Mouse (Mus musculus): Measurements from ENCODE around the gene Pusl1.
A peak's percentile ranks its signal among the peaks of the same experiment; 100 is the strongest.

The Pusl1 gene

DNA sequence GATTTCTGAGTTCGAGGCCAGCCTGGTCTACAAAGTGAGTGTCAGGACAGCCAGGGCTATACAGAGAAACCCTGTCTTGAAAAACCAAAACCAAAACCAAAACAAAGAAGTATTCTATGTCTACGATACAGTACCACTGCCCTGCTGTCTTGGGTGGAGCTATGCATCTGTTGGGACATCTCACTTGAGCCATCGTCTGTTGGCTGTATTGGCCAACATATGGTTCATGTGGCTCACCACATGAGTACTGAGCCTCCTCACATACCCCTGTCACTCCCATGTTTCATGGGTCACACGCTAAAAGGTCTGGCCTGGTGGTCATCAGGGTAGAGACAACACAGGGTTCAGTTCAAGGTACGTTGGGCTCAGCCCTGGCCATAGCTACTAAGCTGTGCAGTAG is 5.3 kb downstream of the Pusl1 start:
- DNase-seq, result no peak

DNA sequence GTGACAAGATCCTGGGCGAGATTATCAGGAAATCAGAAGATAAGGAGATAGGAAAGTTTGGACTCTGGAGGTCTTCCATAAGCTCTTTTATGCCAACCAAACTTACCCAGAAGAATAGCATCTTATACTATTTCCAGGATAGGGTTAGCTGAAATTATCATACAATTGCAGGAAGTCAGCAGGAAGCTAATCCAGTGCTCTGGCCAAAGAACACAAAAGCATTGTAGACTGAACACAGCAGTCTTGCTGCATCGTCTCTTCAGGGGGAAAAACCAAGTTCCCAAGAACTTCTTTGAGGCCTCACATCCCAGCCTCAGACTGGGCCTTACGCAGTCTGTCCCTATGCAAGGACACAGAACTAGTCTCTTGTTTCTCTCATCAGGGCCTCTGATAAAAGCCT is 8.0 kb downstream of the Pusl1 start:
- no peak for DNase-seq

DNA sequence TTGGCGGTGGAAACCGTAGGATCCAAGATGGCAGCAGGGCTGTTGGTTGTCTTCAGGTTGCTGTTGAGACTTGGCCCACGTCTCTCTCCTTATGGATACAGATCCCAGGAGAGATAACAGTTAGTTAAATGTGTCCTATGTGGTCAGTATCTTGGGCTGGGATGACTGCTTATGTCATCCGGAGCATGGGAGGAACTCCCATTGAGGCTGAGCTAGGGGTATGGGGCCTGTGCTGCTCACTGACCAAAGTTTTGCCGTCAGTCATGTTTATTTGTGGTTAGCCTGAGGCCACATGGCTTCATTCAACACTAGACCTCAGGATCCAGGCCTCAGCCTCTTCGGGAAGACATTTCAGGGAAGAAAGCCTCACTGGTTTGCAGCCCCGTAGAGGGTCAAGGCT is 20.2 kb downstream of the Pusl1 start:
- no peak for DNase-seq

DNA sequence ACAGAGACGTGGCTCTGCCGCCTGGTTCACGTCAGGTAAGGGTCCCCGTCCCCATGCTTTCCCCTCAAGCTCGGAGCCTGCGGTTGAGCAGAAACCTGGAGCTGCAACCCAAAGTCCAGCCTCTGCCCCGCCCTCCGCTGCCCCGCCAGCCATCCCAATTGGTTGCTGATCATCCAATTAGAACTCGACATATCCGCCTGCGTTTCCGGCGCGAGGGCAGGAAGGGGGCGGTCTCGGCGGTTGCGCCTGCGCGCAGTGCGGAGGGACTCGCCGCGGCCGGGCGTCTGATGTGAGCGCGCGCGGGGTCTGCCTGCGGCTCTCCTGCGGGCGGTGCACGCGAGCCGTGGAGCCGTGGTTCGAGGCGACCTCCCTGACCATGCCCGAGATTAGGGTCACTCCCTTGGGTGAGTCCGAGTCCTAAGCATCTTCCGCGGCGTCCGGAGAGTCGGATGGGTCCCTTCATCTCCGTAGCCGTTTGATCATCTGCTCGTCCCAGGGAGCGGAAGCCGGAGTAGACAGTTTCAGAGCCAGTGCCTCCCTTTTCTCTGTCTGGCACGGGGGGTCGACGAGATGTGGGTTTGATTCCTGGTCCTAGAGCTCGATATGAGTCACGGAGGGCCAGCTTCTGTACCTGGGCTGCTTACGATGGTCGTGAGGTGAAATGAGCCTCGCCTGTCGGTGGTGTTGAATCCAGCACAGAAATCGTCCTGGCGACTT is 22.1 kb downstream of the Pusl1 start, which contains the start of the genes Cptp and Ints11:
TSS of gene Cptp (minus strand) at position 124 of the 717 bp plus-strand sequence.
TSS of gene Ints11 (plus strand) at position 230 of the 717 bp plus-strand sequence.
- peak; percentile 96 to 98 for DNase-seq

DNA sequence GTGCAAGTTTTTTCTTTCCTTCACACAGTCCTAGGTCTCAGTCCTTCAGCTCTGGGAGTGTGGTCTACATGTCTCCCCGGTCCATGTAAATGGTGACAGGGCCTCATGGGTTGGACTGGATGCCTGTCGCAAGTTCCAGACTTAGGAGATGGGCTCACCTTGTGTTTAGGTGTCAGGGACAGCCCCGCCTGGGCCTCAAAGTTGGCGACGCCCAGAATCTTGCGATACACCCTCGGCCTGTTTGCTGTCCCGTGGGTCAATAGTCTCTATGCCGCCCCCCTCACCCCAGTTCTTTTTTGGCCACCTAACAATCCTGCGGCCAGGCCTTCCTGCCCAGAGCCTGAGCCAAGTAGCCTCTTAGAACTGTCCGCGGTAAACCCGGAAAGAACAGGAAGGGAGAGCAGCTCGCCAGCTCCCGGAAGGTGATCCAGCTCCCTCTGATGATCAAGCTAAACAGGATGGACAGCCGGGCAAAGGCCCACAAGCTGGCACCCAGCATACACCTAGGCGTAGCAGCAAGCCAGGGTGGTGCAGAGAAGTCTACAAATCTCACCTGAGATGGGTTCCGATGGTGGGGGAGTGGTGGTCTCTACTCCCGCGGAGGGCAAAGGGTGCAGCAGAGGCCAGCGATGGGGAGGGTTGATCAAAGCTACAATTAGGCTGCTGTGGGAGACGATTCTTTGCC is 22.8 kb downstream of the Pusl1 start:
- DNase-seq, result peak in 1 of 2 experiments; percentile 51

DNA sequence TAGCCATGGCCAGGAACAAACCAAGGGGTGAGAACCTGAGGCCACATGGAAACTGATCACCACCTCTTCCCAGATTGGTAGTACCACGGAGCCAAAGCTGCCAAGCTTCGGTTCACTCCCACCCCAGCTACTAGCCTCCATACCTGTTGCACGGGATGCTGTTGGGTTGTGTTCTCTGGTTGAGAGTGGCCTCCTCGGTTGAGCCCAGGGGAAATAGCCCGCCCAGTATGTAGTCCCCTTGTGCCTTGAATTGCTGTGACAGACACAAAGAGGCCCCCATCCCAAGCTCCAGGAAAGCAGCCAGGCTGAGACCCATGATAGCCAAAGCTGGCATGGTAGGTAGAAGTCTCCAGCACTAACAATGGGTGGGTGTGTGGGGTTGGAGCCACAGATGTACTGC is 28.6 kb downstream of the Pusl1 start, which contains the start of gene Tas1r3:
TSS of gene Tas1r3 (minus strand) at position 362 of the 400 bp plus-strand sequence.
- peak in 1 of 2 experiments; percentile 25 for DNase-seq

DNA sequence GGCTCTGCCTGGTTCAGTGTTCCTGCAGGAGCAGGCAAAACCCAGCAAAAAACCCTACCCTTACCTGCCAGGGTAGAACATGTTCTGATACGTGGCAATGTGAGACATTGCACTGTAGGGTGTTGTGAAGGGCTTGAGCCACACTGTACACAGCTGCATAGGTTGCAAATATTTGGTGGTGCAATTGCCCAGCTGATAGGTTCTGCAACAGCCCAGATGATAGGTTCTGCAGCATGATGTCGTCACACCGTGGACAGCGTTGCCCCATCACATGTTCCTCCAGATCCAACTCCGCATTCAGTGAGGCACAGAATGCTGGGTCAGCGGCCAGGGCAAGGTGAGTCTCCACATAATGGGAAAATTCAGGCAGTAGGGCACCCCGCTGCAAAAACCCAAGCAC is 29.8 kb downstream of the Pusl1 start:
- peak in 1 of 2 experiments; percentile 9 for DNase-seq

DNA sequence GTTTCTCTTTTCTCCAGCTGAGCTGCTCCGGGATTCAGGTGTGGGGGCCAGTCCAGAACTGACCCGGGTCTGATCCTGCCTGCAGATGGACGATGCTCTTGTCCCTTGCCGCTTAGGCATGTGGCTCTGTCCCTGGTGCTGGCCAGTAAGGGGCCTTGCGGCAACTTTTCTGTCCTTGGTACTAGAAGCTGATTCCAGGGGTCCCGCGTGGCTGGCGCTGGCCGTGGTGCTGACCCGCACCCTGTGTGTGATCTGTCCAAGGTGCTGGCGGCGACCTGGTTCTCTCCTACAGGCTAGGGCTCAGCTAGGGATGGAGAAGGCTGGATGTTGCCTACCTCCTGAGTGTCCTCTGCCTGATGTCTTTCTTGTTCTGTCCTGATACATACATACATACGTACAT is 32.3 kb downstream of the Pusl1 start:
- DNase-seq, result peak in 1 of 2 experiments; percentile 14

DNA sequence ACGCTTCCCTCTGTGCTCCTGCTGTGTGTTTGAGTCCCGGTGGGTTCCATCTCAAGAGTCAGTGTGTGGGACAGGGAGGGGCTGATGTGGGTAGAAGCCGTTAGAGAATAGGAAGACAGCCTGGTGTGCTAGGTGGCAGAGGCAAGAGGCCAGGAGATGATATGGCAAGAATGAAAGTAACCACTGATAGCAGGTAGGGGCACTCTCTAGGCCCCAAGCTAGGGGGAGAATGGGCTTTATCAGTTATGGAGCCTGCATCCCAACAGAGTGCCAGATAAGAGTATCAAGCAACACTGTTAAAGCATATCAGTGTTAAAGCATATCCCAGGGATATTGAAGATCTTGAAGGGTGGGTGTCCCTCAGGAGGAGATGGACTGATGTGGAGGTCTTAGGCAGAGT is 34.7 kb downstream of the Pusl1 start:
- no peak for DNase-seq

DNA sequence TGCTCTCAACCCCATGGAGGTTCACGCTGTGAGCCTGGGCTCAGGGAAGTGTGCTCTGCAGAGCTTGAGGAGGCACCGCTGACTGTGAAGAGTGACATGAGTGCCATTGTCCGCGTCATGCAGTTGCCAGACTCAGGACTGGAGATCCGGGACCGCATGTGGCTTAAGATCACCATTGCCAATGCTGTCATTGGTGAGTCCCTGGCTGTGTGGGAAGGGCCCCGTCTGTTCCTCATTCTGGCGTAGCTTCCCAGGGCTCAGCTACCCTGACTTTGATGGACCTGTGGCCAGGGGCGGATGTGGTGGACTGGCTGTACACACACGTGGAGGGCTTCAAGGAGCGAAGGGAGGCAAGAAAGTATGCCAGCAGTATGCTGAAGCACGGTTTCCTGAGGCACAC is 35.5 kb downstream of the Pusl1 start:
- peak; percentile 44 to 61 for DNase-seq

DNA sequence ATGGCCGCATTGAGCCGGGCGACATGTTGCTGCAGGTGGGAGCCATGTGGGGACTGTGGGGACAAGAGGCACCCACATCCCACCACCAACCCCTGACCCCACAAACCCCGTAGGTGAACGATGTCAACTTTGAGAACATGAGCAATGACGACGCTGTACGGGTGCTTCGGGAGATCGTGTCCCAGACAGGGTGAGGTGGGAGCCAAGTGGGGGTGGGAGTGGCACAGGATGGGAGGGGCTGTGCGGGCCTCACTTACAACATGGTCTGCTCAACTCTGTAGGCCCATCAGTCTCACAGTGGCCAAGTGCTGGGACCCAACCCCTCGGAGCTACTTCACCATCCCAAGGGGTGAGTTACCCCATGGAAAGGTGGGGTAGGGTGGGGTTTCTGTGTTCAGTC is 36.6 kb downstream of the Pusl1 start:
- DNase-seq, result peak; percentile 8 to 20

DNA sequence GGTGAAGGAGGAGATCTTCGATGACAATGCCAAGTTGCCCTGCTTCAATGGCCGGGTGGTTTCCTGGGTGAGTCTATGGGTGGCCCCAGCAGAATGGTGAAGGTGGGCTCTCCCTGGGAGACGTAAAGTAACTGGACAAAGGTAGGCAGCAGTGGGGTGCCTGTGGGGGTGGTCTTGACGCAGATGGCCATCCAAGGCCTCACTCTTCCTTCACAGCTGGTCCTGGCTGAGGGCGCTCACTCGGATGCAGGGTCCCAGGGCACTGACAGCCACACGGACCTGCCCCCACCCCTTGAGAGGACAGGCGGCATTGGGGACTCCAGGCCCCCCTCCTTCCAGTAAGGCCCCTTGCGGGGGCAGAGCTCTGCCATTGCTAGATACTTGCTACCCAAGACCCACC is 38.2 kb downstream of the Pusl1 start:
- peak in 1 of 2 experiments; percentile 12 for DNase-seq

DNA sequence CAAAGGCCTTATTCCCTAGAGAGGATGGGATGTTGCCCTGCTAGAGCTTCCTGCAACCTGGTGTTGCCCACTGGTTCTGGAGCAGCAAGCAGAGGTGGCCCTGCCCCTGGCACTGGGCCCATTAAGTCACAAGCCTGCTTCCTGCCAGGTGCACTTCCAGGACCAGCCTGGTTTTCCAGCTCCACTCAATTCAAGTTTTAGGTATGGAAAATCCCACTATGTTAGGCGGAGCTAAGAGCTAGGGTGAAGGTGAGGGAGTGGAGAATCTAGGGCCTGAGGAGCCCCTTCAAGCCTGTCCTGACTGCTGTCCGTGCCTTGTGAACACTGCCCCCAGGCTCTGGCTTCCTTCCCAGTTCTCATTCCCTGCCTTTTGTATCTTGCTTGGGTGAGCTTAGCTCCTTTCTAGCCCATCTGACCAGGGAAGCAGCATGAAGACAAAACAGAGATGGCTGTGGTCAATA is 39.6 kb downstream of the Pusl1 start:
- peak; percentile 64 to 73 for DNase-seq

DNA sequence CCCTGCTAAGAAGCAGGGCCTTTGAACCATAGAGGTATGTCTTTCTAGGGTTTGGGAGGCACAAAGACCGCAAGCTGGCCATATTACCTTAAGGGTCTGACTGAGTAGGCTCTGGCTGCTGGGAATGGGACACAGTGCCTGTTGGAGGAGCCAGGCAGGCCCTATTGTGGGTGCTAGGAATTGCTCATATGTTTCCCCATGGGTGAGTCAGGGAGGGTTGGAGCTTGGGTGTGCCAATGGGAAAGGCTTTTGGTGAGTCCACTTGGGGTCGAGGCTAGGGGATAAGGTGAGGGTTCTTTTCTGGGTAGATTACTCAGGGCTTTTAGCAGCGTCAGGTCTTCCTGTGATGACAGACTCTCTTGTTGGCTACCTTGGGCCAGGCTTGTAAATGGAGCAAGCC is 40.2 kb downstream of the Pusl1 start:
- DNase-seq, result peak in 1 of 2 experiments; percentile 16

DNA sequence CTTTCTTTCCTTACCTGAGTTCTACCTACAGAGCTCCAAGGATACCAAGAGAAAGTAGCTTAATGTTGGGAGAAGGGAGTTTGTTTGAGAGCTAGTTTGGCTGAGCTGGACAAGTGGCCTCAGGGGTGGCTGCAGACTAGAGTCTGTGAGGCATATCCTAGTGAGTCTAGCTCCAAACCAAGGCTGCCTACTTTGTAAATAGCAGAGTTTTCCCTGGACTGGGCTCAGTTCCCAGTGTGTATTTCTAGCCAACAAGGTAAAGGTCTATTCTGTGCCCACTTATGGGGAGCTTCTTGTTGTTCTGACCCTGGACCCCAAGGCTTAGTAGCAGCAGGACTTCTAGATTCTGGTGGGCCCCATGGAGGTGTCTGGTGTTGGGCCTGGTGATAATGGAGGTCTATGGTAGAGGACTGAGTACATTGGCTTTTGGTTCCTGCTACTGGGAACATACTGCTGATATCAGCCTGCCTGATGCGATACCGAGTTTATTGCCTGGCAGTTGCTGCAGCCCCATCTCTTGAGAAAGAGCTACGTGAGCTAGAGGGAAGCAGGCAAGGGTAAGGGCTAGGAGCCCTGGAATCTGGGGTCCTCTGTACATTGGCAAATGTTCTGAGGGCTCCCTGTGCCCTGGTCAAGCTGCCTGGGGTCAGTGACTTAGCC is 41.7 kb downstream of the Pusl1 start:
- peak in 1 of 2 experiments; percentile 10 for DNase-seq

DNA sequence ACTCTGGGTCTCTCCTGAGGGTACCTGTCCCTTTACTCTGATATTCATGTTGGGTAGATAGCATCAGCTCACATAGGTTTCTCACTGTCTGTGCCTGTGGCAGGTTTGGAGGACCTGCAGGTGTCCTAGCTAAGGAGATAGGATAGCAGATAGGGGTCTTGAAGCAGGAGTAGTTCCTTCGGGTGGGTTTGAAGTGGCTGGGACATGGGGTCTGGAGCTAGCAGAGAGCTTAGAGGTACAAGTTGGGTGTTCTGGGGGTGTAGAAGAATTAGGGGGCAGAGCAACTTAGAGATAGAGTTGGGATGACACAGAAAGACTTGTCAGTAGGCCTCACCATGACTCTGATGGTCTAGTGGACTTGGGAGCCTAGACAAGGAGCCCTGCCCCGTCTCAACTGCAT is 42.2 kb downstream of the Pusl1 start:
- DNase-seq, result peak in 1 of 2 experiments; percentile 9

DNA sequence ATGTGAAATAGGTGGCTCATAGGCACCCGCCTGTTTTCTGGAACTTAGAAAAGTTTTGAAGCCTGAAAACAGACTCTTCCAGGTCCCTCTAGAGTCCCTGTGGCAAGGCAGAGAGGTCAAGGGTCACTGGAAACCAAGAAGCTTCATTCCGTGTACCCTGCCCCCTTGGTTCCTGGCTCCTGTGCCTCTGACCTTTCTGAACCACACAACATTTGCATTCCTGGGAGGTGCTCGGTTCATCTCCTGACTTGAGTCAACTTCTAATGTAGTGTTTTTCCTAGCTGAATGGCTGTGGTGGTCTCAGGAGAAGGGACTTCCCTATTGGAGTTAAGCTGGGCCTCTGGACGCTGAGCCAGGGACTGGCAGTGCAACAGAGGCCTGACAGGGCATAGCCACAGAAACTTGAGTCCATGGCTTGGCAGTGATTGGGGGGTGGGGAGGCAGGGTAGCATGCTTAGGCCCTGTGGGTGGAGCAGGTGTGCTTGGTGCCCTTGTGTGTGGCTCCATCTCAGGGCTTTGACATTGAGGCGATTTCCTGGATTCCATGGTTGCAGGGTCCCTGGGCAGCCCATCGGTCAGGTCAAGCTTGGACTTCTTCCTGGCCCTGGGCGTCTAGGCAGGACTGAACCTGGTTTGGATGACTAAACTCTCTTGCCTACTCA is 43.0 kb downstream of the Pusl1 start:
- DNase-seq, result peak in 1 of 2 experiments; percentile 22

DNA sequence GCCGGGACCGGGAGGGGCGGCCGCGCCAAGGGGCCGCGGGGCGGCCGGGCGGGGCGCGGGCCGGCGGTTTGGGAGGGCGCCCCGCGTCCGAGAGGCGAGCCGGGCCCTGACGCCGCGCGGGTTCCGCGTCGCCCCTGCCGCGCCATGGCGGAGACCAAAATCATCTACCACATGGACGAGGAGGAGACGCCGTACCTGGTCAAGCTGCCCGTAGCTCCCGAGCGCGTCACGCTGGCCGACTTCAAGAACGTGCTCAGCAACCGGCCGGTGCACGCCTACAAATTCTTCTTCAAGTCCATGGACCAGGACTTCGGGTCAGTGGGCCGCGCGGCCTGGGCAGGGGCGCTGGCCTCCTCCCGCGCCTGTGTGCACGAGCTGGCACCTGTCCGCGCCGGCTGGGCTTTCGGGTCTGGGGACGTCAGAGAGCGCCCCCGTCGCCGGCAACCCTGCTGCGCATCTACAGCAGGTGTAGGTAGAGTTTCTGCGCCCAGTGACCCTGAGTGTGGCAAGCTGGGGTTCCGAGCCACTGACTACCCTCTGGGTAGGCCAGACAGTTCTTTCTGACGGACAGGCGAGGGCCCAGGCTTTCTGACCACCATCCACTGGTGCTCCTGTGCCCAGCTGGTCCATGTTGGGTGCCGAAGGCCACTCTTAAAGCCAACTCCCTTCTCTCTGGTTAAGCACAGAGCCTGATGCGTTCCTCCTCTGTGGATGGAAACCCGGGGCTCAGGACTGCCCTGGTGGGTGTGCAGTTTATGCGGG is 43.8 kb downstream of the Pusl1 start:
- DNase-seq, result peak; percentile 49 to 70

DNA sequence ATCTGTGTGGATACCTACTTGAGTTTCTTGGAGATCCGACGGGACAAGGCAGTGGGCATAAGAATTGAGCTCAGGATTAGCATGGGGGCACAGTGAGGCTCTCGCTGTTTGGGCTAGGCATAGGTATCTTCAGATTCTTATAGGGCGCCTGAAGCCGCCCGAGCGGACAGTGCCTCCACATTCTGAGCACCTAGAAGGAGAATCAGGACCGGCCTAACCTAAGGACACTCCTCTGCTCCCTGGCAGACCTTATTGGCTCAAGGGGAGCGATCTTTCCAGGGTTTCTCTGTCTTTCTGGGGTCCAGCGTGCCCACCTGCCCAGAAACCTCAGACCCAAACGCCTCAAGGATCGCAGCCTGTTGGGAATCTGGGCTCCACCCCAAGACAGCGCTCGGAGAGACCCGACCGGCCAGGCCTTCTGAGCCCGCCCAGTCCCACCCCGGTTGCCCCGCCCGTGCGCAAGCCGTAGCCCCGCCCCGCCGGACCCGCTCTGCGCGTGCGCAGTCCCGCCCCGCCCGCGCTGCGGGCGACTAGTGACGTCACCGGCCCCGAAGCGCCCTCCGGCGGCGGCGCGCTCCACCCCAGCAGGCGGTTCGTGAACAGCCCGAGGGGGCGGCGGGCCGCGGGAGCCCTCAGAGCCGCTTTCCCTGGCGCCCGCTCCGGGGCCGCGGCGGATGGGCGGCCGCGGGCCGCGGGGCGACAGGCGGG is 44.6 kb downstream of the Pusl1 start, which contains the start of gene Dvl1:
TSS of gene Dvl1 (plus strand) at position 532 of the 708 bp plus-strand sequence.
- DNase-seq, result peak; percentile 98 to 99

DNA sequence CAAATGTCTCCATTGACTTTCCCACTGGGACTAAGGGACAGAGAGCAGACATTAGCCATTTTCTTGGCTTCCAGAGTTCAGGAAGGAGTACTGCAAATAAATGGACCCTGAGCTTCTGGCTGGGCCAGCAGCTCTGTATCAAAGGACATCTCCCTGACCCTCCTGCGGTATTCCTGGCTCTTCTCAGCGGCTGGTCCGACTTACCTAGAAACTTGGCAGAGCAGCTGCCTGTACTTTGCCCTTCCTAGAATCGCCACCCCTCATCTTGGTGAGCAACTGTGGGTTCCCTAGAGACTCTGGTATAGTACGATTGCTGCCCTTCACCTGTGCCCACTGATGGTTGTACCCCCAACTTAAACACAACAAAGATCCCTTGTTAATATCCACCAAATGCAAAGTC is 48.4 kb downstream of the Pusl1 start:
- DNase-seq, result peak in 1 of 2 experiments; percentile 3

DNA sequence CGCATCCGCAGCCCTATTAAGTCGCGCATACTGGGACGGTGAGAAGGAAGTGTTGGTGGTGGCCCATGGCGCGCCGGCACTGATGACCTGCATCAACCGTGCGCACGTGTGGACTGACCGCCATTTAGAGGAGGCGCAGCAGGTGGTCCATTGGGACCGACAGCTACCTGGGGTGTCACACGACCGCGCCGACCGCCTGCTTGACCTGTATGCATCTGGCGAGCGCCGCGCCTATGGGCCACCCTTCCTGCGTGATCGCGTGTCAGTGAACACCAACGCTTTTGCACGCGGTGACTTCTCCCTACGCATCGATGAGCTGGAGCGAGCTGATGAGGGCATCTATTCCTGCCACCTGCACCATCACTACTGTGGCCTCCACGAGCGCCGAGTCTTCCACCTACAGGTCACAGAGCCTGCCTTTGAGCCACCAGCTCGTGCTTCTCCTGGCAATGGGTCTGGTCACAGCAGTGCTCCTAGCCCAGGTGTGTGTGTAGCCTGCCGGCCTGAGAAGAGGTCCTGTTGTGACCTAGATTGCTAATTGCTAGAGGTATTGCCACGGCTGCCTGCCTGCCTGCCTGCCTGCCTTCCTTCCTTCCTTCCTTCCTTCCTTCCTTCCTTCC is 49.8 kb downstream of the Pusl1 start:
- DNase-seq, result peak in 1 of 2 experiments; percentile 58

Measured in cerebellum, postnatal 25 days (tissue).